Mouse (Mus musculus) spleen, embryonic (tissue): ENCODE data around the gene Itih2.

ENCODE experiments used
- CTCF ChIA-PET: fragments of 350-600 bp; sonication (Branson Sonifier 250); formaldehyde crosslinking; loops from one replicate; lab custom pipeline; 2022; lab: Charles Lee

The Itih2 gene

DNA sequence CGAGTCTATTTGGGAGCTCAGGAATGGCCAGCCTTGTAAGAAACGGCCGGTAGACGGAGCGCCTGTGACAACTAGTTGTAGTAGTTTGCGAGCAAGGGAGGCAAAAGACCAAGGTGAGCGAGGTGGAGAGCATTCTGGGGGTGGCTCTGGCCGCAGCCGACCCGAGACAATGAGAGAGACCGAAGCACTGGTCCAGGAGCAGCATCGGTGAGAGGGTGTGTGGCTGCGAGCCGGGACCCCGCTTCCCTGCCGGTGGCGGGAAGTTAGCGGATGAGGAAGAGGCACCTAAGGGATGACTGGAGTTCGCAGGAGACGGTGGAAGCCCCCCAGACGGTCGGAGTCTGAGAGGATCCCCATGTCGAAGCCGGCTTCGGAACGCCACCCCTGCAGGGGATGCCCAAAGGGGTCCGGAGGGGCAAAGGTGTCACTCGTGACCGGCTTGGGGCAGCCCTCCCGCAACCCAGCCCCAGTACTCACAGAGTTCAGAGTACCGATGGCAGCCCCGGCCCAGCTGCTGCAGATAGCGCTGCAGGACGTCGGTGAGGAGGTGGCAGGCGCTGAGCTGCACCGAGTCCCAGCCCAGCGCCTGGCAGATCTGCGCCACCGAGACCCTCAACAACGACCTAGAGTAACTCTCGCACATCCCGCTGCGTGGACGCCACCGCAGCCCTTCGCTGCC lies 83.3 kb downstream of the Itih2 start:
- CTCF ChIA-PET, result no interaction called here
